Mouse (Mus musculus) lung, adult 2 months (tissue): ENCODE results near the gene Sap18b.

Experiments
- CTCF ChIP-seq: fragments of 200-500 bp; IDR thresholded peaks from 2 replicates; pipeline ENCODE4 v1.5.1; 2011; ENCODE audit warnings: mild to moderate bottlenecking, low read length, control low read depth; ENCODE audit not compliant: insufficient read depth
- POLR2A ChIP-seq: fragments of 200-500 bp; IDR thresholded peaks from 2 replicates; pipeline ENCODE4 v1.6.1; 2011; ENCODE audit warnings: low read depth, mild to moderate bottlenecking, control low read depth, low read length, borderline replicate concordance; ENCODE audit errors: extremely low read depth

GRCm38 (mm10) chr8:95830144-95830543 lies 5.0 kb downstream of the Sap18b start:
- TF ChIP-seq POLR2A, result no peak
- no peak for TF ChIP-seq CTCF
